Mouse (Mus musculus) liver, postnatal 0 days (tissue): ENCODE measurements around the gene Cnksr3.

Experiments
- CTCF ChIP-seq: sonication (generic); IDR thresholded peaks from 2 replicates; pipeline ENCODE4 v1.5.1; 2016; ENCODE audit warnings: antibody characterized with exemption, low read depth
- EP300 ChIP-seq: IDR thresholded peaks from 2 replicates; pipeline ENCODE4 v1.6.1; 2016; ENCODE audit warnings: antibody characterized with exemption, low read depth, mild to moderate bottlenecking

DNA sequence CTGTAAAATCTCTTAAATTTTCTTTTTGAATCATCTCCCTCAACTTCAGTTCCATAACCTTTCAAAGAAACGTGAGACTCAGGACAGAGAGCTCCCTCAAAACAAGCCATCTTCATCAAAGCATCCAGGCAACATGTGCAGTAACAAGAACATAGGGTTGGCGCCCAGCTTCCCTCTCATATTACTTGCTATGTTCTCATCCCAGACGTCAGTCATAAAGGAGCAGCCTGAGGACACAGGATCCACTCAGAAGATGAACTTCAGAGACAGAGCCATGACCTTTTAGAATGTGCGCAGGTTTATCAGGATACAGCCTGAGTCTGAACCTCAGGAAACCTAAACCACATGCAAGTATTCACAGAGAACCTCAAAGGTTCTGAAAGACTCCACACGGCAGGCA lies 97.2 kb downstream of the Cnksr3 start:
- TF ChIP-seq EP300: no peak
- no peak for TF ChIP-seq CTCF
